Mouse (Mus musculus): ENCODE results near the gene Sgcg.

Gene Sgcg

DNA sequence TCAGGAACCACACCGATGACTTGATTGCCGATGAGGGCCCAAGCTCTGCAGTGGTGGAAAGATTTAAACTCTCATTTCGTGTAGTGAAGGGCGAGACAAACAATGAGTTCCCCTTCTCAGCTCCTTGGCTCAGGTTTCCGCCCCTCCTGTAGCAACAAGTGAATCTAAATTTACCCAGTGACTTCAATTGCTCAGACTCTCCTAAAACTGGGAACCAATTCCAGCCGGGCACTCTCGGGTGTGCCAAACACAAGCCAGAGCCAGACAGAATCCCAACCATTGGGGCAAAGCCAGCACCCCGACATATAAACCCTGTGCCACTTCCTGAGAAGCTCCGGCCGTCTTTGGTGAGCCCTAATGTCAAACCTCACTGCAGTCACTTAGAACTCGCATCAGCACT lies at the start of gene Sgcg:
Gene Sgcg, minus strand, starts transcription at position 139 of the 400 bp plus-strand sequence.
- no peak for DNase-seq (ENCODE audit: low read depth, low spot score)

DNA sequence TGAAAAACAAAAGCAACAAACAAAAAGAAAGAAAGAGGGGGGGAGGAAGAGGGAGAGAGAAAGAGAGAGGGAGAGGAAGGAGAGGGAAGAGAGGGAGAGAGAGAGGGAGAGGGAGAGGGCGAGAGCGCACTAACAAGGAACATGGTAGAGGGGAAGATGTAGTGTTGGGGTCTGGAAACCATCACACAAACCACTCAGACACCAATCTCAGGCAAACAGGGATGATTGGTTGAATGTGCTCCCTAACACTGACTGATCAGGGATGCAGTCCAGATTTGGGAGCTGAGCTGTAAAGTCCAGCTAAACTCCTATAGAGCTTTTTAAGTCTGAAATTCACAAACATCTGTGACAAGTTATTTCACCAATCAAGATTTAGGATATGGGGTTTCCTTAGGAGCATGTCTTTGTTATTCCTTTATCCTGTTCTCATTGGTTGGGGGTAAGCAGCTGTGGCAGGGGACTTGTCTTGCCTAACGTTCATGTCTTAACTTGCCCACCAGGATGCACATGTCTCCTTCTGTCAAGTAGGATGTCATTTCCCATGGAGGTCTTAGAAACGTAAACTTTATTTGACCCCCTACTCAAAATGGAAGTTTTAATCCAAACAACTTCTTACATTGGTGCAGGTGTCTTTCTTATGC lies 45.8 kb upstream of the Sgcg start:
- no peak for DNase-seq (ENCODE audit: low read depth, low spot score)

DNA sequence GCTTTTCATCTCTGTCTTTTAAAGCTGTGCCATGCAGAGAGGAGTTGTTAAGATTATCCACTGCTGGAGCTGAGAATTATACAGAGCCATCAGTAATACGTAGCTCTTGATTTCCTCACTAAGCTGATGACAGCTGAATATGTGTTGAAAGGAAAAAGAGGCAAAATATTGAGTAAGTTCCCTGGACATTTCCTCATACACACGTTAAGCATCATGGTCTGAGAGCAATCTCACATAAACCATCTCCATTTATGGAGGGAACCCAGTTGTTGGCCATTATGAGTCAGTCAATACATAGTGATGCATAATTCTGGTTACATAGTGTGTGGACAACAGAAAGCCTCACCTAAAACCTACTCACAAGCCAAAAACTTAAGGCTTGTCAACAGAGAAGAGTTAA lies 44.1 kb upstream of the Sgcg start:
- DNase-seq (ENCODE audit: low read depth, low spot score) = no peak

DNA sequence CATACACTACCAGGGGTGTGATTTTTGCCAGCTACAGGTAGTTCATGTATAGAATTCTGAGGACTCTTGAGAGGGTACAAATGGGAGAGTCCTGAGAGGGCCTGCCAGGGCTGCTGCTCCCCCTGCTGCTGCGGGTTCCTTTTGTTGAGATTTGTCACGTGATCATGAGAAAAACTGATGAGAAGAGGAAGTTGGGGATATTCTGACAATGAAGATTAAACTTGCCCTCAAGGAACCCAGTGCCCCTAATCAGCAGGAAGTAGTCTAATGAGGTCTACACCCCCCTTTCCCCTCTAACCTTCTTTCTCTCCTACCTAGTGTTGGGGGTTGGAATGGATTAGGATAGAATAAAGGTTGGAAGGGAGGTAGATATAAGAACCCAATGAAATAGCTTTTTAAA lies 43.0 kb upstream of the Sgcg start:
- DNase-seq (ENCODE audit: low read depth, low spot score) = no peak

DNA sequence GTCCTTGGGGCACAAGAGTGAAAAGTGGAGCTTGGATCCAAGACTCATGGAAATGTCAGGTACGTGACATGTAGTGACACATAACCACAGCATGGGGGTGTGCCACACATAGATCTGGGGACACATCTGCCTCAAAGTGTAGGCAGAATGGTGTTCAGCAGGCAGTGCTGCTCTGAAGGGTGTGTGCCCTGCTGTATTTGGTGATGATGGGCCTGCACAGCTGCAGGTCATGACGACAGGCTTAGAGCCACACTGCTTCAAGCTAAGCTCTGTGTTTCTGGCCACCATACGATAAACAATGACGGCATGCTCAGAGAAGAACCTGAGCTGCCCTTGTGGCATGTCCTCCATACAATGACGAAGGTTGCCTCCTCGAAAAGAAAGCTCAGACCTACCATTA lies 41.5 kb upstream of the Sgcg start:
- DNase-seq (ENCODE audit: low read depth, low spot score) = no peak

DNA sequence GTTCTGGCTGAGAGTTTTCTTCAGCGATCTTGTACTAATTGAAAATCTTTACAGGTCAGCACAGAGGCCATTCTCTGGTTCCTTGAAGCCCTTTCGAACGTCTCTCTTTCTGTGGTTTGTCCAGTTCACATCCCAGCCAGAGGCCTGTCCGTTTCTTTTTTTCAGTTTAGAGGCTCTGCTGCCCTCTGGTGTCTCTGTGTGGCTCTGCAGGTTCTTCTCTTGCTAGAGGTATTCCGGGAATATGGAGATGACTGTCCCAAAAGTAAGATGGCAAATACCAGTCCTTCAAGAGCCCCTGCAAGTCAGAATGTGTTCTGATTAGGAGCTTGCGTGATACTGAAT lies 36.4 kb upstream of the Sgcg start:
- DNase-seq (ENCODE audit: low read depth, low spot score) = peak; percentile 69

DNA sequence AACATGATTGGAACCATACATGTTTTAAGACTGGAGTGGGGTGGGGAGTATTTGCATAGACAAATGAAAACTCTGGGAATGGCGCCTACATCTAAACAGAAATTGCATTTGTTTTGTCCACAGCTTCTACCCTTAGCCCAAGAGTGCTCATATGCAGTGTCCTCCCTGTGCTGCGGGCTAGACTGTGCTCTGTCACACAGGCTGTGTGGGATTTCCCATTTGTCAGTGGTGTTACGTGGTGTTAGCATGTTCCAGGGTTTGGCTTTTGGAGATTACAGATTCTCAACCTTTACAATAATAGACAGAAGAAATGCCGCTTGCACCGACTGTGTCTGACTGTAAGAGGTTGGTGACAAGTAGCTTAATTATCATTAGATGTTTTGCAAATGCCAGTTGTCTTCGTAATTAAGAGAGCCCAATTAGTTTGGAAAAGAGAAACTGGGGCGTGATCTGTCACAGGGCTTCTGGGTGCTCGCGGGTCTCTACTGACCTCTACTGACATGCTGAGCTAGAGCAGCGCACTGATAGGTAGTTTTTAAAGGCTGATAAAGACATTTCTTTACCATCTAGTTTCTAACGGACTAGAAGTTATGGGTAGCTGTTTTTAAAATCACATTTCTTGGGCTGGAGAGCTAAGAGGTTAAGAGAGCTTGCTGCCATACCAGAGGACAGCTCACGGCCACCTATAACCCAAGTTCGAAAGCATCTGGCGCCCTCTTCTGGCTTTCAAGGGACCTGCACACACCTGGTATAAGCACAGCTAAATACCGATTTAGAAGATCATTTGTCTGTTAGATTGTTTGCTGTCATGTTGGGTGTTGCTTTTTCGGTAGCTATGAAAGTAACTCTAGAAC lies 35.8 kb upstream of the Sgcg start:
- peak; percentile 77 for DNase-seq (ENCODE audit: low read depth, low spot score)

DNA sequence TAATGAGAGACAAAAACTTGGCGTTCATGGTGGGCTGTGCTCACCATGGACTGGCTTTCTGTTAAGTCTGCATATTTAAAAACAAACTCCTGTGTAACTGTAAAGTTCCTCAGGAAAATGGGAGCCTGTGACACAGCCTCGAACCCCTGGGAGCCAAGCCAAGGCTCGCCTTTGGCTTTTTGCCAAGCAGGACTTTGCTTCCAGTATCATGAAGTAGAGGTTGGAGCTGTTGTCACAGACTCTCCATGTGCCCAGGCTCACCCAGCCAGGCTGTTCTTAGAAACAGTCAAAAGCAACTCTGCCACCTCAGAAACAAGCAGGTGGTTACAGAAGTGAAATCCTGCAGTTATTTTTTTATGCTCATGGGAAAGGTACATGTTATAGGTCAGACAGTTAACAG lies 32.4 kb upstream of the Sgcg start:
- DNase-seq (ENCODE audit: low read depth, low spot score) = peak; percentile 10

DNA sequence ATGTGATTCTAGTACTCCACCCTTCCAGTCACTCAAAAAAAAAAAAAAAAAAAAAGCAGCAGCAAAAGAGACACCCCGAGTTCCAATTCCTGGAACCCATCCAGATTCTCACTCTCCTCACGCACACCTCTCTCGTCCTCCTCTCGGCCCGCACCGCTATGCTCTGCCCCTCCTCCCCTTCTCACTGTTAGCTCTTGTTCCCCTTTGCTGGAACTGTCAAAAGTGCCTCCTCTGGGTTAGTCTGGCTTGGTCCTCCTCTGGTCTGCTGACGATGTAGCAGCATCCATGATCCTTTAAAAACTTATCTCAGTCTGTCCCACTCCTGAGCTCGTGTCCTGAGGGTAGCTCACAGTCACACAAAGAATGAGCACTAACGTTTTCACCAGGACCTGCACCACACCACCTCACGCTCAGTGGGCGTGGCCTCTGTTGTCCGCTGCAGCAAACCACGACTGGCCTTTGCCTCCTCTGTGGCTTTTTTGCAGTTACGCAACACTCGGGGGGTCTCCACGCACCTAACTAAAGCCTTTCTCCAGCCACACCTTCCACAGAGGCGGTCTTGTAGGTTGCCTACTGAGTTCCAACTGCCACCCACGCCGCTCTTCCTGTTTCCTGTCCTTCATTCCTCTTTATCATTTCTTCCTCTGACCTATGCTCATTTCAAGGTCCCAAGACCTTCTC lies 30.5 kb upstream of the Sgcg start:
- DNase-seq (ENCODE audit: low read depth, low spot score) = no peak

DNA sequence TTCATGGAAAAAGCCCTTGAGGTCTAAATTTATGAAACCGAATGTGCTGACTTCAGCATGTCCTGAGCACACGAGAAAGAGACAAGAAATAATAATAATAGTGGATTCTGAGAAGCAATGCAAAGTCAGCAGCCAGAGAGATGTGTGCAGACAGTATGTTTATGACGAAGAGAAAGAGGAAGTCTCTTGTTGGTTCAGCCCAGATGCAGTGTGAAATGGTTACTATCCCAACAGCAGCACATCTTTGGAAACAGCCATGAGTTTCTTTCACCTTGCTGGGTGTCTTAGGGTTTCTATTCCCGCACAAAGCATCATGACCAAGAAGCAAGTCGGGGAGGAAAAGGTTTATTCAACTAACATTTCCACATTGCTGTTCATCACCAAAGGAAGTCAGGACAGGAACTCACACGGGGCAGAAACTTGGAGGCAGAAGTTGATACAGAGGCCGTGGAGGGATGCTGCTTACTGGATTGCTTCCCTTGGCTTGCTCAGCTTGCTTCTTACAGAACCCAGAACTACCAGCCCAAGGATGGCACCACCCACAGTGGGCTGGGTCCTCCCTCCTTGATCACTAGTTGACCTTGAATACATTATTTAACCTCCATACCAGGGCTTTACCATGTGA lies 20.5 kb upstream of the Sgcg start:
- no peak for DNase-seq (ENCODE audit: low read depth, low spot score)

DNA sequence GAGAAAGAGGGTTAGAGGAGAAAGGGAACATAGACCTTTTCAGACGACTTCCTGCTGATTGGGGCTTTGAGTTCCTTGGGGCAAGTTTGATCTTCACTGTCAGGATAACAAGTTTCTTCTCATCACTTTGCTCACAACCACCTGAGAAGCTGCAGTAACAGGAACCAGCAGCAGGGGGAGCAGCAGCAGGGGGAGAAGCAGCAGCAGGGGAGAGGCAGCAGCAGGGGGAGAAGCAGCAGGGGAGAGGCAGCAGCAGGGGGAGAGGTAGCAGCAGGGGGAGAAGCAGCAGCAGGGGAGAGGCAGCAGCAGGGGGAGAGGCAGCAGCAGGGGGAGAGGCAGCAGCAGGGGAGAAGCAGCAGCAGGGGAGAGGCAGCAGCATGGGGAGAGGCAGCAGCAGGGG lies 19.0 kb upstream of the Sgcg start:
- peak; percentile 44 for DNase-seq (ENCODE audit: low read depth, low spot score)

DNA sequence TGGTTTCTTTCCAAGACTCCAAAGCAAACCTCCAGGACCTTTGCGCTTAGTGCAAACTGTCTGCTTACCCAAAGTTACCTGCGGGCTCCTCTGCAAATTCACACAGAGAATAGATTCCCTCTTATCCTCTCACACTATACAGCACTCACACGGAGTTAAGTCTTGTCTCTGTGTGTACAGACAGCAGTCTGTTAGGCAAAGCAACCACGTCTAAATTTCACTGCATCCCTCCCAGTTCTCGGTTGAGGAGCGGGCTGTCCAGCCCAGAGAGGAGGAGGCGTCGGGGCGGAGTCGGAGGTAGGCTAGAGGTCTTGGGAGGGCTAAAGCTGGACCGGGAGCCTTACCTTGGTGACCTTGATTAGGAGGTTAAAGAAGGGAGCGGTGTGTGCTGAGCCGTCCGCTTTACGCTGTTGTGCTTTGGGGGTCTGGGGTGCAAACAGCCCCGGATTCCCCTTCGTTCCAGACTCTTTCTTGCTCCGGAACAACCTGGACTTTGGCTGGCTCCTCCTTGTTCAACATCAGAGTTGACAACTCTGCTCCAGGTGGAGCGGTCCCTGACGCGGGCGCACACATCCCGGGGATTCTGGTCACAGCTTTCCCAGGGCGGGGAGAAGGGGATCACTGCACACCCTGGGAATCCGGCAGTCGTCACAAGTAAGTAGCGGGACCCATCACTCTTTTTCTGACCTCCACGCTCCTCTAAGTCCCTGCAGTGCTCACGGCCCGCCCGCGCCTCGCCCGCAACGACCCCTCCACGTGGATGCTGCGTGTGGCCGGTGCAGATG lies 16.3 kb upstream of the Sgcg start:
- no peak for DNase-seq (ENCODE audit: low read depth, low spot score)

DNA sequence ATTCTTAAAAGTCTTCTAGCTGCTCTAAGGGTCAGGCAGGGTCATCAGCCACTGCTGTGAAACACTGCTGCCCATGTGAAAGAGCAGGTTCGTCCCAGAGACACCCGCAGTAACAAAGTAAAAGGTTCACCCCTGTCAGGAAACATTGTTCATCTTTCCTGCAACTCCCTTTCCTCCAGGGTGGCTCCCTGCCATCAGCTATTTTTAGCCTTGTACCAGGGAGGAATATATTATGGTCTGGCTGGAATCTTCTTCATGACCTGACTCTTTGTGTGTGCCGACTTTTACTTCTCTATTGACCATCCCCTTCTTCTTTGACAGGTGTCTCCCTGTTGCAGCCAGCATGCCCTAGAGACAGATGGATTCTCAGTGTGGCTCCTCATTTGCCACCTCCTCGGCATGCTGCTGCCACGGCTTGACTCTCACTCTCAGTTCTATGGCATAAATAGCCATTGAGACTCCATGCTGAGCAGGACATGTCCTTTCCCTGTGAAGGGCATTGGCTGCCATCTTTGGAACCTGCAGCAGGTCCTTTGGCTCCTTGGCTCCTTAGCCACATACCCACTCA lies 9.7 kb upstream of the Sgcg start:
- peak; percentile 90 for DNase-seq (ENCODE audit: low read depth, low spot score)

DNA sequence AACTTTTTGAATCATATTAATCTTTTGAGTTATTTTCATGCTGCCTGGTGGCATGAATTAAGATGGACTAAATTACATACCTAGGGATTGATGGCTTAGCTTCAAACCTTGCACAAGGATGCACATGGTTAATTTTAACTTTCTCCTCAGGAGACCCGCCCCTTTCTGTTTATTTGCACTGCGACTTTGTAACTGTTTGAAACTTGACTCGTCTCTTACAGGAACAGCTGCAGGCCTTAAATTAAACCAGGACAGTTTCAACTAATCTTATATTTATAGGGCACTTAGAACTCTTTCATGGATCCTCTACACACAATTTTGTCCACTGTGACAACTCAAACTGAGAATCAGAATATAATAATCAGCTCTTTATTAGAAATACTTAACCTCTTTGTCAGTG lies 794 bp upstream of the Sgcg start:
- no peak for DNase-seq (ENCODE audit: low read depth, low spot score)

DNA sequence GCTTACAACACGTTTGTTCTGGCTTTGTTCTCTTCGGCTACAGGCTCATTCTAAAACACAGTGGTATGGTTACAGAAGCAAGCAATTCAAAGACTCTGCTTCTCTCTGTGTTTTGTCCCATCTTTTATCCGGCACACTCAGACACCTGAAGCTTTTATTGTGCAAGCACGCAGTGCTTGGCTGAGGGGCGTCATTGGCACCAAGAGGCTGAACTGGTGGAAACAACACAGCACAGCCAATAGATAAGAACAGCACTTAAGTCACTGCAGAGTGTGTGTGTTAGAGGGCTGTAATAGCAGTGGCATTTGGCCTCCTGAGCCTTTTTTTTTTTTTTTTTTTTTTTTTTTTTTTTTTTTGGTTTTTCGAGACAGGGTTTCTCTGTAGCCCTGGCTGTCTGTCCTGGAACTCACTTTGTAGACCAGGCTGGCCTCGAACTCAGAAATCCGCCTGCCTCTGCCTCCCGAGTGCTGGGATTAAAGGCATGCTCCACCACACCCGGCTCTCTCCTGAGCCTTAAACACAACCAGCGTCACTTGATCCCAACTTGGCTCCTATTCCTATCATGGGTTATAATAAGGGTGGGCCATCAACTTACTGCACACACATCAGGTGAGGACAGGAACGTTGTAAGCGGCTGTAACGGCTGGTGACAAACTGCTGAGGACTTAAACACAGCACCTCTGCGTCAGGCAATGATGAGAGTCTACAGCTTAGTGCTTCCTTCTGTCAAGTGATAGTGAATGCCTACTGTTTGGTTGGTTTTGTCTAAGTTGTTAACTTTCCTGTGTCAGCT lies 5.5 kb downstream of the Sgcg start:
- no peak for DNase-seq (ENCODE audit: low read depth, low spot score)

DNA sequence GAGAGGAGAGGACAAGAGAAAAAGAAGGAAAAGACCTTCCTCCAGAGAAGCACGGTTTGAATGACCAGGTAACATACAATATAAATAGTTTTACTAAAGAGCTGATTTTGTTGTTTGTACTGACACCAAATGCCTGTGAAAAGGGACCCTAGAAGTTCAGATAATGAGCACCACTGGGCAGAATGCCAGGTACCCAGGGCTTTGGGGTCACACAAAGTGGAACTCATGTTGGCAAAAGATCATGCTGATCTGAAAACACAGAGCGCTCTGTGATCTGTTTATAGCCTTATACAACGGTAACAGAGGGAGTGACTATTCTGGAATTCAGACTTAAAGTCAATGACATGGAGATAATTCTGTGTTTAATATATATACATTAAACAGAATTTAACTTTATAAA lies 11.8 kb downstream of the Sgcg start:
- DNase-seq (ENCODE audit: low read depth, low spot score) = no peak

DNA sequence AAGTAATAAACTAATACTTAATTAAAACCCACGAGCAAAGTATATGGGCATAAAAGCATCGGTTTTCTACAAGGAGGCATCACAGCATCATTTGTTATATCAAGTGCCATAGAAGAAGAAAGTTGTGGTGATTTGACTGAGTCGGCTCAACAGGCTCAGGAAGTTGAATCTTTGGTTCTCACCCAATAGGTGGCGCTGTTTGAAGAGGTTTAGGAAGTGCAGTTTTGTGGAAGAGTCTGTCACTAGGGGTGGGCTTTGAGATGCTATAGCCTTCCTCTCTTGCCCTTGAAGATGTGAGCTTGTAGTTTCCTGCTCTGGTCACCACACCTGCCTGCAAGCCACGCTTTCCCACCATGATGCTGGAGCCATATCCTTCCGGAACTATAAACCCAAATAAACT lies 15.7 kb downstream of the Sgcg start:
- DNase-seq (ENCODE audit: low read depth, low spot score) = no peak

DNA sequence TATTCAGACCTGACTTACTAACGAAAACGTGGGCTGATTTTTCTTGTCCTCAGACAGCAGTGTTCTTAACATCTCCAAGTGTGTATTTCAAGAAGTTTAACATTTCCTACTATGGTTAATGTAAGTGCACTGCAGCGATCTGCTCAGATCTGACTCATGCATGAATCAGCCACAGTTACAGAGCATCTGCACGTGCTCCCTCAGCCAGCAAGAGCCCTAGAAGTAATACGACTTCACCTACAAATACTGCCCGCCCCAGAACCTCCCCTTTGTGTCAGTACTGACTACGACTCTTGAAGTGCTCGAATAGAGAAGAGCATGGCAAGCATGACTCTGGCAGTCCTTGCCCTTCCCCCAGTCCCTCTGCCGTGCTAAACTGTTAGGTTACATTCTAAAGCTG lies 19.5 kb downstream of the Sgcg start:
- DNase-seq (ENCODE audit: low read depth, low spot score) = peak; percentile 91

DNA sequence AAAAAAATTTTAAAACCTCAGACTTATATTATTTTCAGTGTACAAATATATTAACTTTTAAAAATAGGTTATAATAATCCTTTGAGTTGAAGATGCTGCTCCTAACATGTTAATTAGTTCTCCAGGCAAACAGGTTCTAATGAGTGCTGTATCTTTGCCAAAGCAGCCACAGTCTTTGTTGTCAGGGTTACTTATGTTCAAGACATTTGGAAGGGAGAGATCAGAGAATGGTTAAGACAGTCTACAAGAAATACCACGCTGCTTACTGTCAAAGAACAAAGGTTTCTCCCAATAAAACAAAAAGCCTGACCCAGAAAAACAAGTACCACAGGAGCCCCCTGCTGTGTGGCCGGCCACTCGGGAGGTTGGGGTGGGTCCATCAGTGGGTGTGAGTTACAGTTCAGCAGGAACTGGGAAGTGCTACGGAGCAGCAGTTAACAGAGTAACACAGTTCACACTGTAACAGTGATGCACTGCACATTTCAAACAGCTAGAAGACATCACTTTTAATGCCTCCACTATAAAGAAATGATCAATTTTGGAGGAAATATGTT lies 21.1 kb downstream of the Sgcg start:
- DNase-seq (ENCODE audit: low read depth, low spot score) = no peak

DNA sequence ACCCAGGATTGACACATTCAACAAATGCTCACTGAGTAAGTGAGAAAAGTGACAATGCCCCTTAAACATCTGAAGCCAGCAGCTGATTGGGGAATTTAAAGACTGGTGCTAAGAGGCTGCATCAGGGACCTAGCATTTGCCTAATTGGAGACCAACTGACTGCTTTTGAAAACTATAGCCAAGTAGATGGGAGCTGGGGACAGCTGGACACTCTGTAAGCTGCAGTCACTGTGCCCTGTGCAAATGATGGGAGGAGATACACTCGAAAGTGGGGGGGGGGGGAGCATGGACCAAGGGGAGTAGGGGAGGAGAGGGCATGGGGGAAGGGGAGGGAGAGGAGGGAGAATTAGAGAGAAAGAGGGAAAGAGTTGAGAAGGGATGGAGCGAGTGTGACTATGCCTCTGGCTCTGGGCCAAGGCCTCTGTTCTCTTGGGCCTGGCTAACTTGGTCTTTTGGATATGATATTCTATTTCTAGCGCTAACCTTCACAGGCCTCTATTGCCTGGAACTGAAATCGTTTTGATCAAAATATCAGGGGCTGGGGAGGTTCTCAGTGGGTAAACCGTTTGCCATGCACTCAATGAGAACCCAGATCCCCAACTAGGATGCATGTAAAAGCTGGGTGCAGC lies 22.3 kb downstream of the Sgcg start:
- no peak for DNase-seq (ENCODE audit: low read depth, low spot score)
